Mouse (Mus musculus) activated CD4-positive, CD25-positive, alpha-beta regulatory T cell, adult 4 months (primary cell): ENCODE measurements around the gene Prrg2. TPM values are rescaled to one million over a fixed set of nuclear protein-coding genes. Genes with fewer than 3 reads are reported as not detected.

Experiments used
- ATAC-seq: one replicate; pipeline ENCODE4 v1.8.0; 2017
- polyA plus RNA-seq, 2 experiments: library from polyadenylated mRNA; unstranded; fragments of 100-300 nt; shearing (Covaris generic); gene quantifications; one replicate each; pipeline ENCODE4 v1.2.1; 2017

The Prrg2 gene
- polyA plus RNA-seq, 2 experiments from 2014 or later, result 0.41 to 1.2 TPM

- no peak for ATAC-seq
These were observed 56.0 kb downstream of the Prrg2 start for GRCm38 (mm10) chr7:45006503-45006902.

- no peak for ATAC-seq
These were observed 57.0 kb downstream of the Prrg2 start for GRCm38 (mm10) chr7:45005321-45005992.

- ATAC-seq, result no peak
These were observed 57.9 kb downstream of the Prrg2 start for GRCm38 (mm10) chr7:45004546-45004945.

Other genes starting within 250 kb of the Prrg2 start
- 10 to 100 TPM; 32.1 to 47.7 TPM for gene Nup62, start 246.6 kb downstream of the Prrg2 start, polyA plus RNA-seq
- gene Il4i1, start 246.3 kb downstream of the Prrg2 start, polyA plus RNA-seq, result 1 to 10 TPM; 2.0 to 4.1 TPM
- gene Atf5, start 246.0 kb downstream of the Prrg2 start, polyA plus RNA-seq, result 1 to 10 TPM in 1 of 2 experiments, not detected in 1; 1.1 TPM
- gene Akt1s1, start 213.7 kb downstream of the Prrg2 start, polyA plus RNA-seq, result 1 to 10 TPM; 3.0 to 4.7 TPM
- 10 to 100 TPM; 41.0 to 63.7 TPM for gene Tbc1d17, start 213.6 kb downstream of the Prrg2 start, polyA plus RNA-seq
- 10 to 100 TPM; 41.4 to 48.8 TPM for gene Pnkp, start 205.5 kb downstream of the Prrg2 start, polyA plus RNA-seq
- 1 to 10 TPM; 1.3 to 2.3 TPM for gene Ptov1, start 192.9 kb downstream of the Prrg2 start, polyA plus RNA-seq
- gene Med25, start 170.0 kb downstream of the Prrg2 start, polyA plus RNA-seq, result 10 to 100 TPM; 12.2 to 20.1 TPM
- gene Fuz, start 166.6 kb downstream of the Prrg2 start, polyA plus RNA-seq, result 10 to 100 TPM in 1 of 2 experiments, 1 to 10 TPM in 1; 7.3 to 19.3 TPM
- 1 to 10 TPM; 6.8 to 8.0 TPM for gene Ap2a1, start 133.2 kb downstream of the Prrg2 start, polyA plus RNA-seq
- gene Tsks, start 119.5 kb downstream of the Prrg2 start, polyA plus RNA-seq, result not detected
- under 1 TPM; 0.80 to 0.98 TPM for gene Cpt1c, start 87.8 kb downstream of the Prrg2 start, polyA plus RNA-seq
- 100 to 1,000 TPM in 1 of 2 experiments, 10 to 100 TPM in 1; 38.0 to 103 TPM for gene Prmt1, start 76.1 kb downstream of the Prrg2 start, polyA plus RNA-seq
- 100 to 1,000 TPM in 1 of 2 experiments, 10 to 100 TPM in 1; 88.9 to 129 TPM for gene Irf3, start 65.0 kb downstream of the Prrg2 start, polyA plus RNA-seq
- 10 to 100 TPM; 18.4 to 31.8 TPM for gene Bcl2l12, start 64.0 kb downstream of the Prrg2 start, polyA plus RNA-seq
- 1 to 10 TPM; 8.6 to 8.7 TPM for gene Scaf1, start 46.3 kb downstream of the Prrg2 start, polyA plus RNA-seq
- 1 to 10 TPM; 4.5 to 6.1 TPM for gene Rras, start 44.7 kb downstream of the Prrg2 start, polyA plus RNA-seq
- gene Prr12, start 9.8 kb downstream of the Prrg2 start, polyA plus RNA-seq, result 10 to 100 TPM in 1 of 2 experiments, 1 to 10 TPM in 1; 9.5 to 11.4 TPM
- gene Nosip, start 248 bp downstream of the Prrg2 start, polyA plus RNA-seq, result 100 to 1,000 TPM; 143 to 161 TPM
- 1 to 10 TPM; 4.7 to 5.4 TPM for gene Rcn3, start 29.5 kb upstream of the Prrg2 start, polyA plus RNA-seq
- gene Fcgrt, start 41.2 kb upstream of the Prrg2 start, polyA plus RNA-seq, result 1 to 10 TPM in 1 of 2 experiments, under 1 TPM in 1; 0.78 to 1.1 TPM
- gene Rps11, start 61.8 kb upstream of the Prrg2 start, polyA plus RNA-seq, result 1,000 to 10,000 TPM; 4,562 to 5,652 TPM
- gene Rpl13a, start 66.1 kb upstream of the Prrg2 start, polyA plus RNA-seq, result 1,000 to 10,000 TPM; 7,090 to 8,122 TPM
- gene Gm45713, start 73.6 kb upstream of the Prrg2 start, polyA plus RNA-seq, result not detected
- 100 to 1,000 TPM; 118 to 125 TPM for gene Flt3l, start 73.8 kb upstream of the Prrg2 start, polyA plus RNA-seq
- 10 to 100 TPM; 44.4 to 53.0 TPM for gene Pih1d1, start 91.6 kb upstream of the Prrg2 start, polyA plus RNA-seq
- gene Aldh16a1, start 91.9 kb upstream of the Prrg2 start, polyA plus RNA-seq, result 10 to 100 TPM; 21.4 to 27.4 TPM
- not detected for gene Slc17a7, start 101.3 kb upstream of the Prrg2 start, polyA plus RNA-seq
- not detected for gene Gfy, start 116.9 kb upstream of the Prrg2 start, polyA plus RNA-seq
- not detected for gene Pth2, start 118.3 kb upstream of the Prrg2 start, polyA plus RNA-seq
- under 1 TPM; 0.24 to 0.34 TPM for gene Ccdc155, start 142.2 kb upstream of the Prrg2 start, polyA plus RNA-seq
- gene Dkkl1, start 149.5 kb upstream of the Prrg2 start, polyA plus RNA-seq, result 10 to 100 TPM; 20.6 to 24.7 TPM
- 1 to 10 TPM; 1.5 to 2.8 TPM for gene Tead2, start 153.1 kb upstream of the Prrg2 start, polyA plus RNA-seq
- 100 to 1,000 TPM; 420 to 495 TPM for gene Cd37, start 176.4 kb upstream of the Prrg2 start, polyA plus RNA-seq
- not detected for gene Slc6a16, start 178.4 kb upstream of the Prrg2 start, polyA plus RNA-seq
- not detected for gene Slc6a21, start 214.8 kb upstream of the Prrg2 start, polyA plus RNA-seq